Mouse (Mus musculus) kidney, adult 2 months (tissue): ENCODE measurements around the gene Cyp2w1. TPM values are rescaled to one million over a fixed set of nuclear protein-coding genes. Genes with fewer than 3 reads are reported as not detected.

Experiments used
- DNase-seq: peaks from one replicate; pipeline ENCODE4 v3.0.0; 2021
- H3K27ac ChIP-seq: fragments of 200-500 bp; 2 replicates; pipeline ENCODE4 v1.5.1; 2012; ENCODE audit warnings: low read depth, low read length, control low read depth, inconsistent platforms; ENCODE audit not compliant: insufficient read depth
- H3K27me3 ChIP-seq: fragments of 200-500 bp; replicated peaks from 2 replicates; pipeline ENCODE4 v1.6.1; 2012; ENCODE audit warnings: mild to moderate bottlenecking, moderate library complexity, low read length, inconsistent platforms; ENCODE audit not compliant: control insufficient read depth, insufficient read depth
- H3K36me3 ChIP-seq: fragments of 200-500 bp; 2 replicates; pipeline ENCODE4 v1.6.1; 2012; ENCODE audit warnings: mild to moderate bottlenecking, moderate library complexity, low read length, inconsistent platforms; ENCODE audit not compliant: control insufficient read depth, insufficient read depth
- H3K4me1 ChIP-seq: fragments of 200-500 bp; 2 replicates; pipeline ENCODE4 v1.6.1; 2011; ENCODE audit warnings: low read length; ENCODE audit not compliant: control insufficient read depth, insufficient read depth
- H3K4me3 ChIP-seq: fragments of 200-500 bp; 2 replicates; pipeline ENCODE4 v1.5.1; 2011; ENCODE audit warnings: mild to moderate bottlenecking, low read depth, low read length, control low read depth; ENCODE audit not compliant: insufficient read depth
- CTCF ChIP-seq: fragments of 200-500 bp; conservative IDR thresholded peaks from 2 replicates; pipeline ENCODE4 v1.5.1; 2011; ENCODE audit warnings: low read depth, mild to moderate bottlenecking, control low read depth, low read length, moderate library complexity, mixed read lengths; ENCODE audit not compliant: insufficient read depth, insufficient read length
- POLR2A ChIP-seq: fragments of 200-500 bp; IDR thresholded peaks from one replicate; pipeline ENCODE4 v1.6.1; 2011; ENCODE audit warnings: low read depth, low read length, control low read depth
- WGBS: fragments of 180-500 bp; shearing (Covaris S2); methylation state at CpG from one replicate; pipeline ENCODE4 v1.1.7; 2018; 5-methylcytosine and 5-hydroxymethylcytosine counted together
- polyA plus RNA-seq: library from polyadenylated mRNA; depleted of rRNA; stranded (reverse); fragments of >200 nt; gene quantifications from 2 replicates; pipeline ENCODE4 v1.2.3, GENCODE M21; 2012

Cyp2w1 gene
- polyA plus RNA-seq, 1 experiment: not detected

DNA sequence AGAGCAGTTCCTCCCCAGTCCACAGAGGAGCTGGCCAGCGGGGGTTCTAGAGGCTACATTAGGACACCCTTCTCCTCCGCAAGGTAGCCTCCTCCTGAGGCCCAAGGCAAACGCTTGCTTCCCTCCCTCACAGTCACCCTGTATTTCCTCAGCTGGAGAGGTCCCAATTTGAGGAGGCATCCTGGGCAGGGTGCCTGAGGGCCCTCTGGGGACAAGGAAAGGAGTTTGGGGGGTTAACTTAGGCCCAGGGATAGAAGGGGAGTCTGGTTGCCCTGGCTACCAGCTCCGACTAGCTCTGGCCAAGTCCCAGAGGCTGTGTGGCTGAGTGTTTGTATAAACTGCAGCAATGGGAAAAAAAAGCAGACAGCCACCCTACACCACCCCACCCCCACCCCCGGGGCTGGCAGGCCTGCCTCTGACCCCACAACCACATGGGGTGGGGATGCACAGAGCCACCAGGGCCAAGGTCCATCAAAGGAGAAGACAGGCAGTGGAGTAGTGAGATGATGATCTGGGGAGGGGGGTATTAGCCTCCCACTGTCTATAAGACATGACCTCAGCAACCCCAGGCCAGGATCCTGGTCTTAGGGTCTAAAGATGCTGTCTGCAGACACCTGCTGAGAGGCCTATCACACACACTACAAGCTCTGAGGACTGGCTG, 12.6 kb downstream of the Cyp2w1 start:
- Histone ChIP-seq H3K27ac (peak overlapping the region; percentile 60), H3K4me3 (no peak overlapping the region), H3K4me1 (peaks cover 28% of the 10 kb centered on the region), H3K36me3 (no peaks in the 10 kb centered on the region), H3K27me3 (no peaks in the 10 kb centered on the region)
- DNase-seq: peak; percentile 21
- TF ChIP-seq CTCF (no peak), POLR2A (no peak)
- 11% methylated on average over 5 of the region's 5 CpGs for WGBS

DNA sequence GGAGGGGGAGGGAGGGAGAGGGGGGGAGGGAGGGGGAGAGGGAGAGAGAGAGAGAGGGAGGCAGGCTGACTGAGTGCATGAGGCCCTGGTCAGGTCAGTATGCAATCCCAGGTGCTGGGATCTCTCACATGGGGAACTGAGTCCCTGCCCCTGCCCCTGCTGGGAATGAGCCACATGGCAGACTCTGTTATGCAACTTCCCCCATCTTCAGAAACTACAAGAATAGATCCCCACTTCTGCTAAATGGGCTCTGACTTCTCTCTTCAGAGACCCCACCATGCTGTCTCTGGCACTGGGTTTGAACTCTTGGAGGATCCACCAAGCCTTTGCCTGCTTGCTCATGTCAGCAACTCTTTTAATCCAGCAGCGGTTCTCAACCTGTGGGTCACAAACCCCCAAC, 13.4 kb downstream of the Cyp2w1 start:
- no peak for TF ChIP-seq POLR2A
- TF ChIP-seq CTCF: no peak
- peaks cover 35% of the 10 kb centered on the region for H3K4me1 ChIP-seq
- DNase-seq: peak; percentile 34
- no peak overlapping the region for H3K27ac ChIP-seq
- H3K4me3 ChIP-seq: no peak overlapping the region
- WGBS: 81% methylated on average over 1 of the region's 1 CpGs
- no peaks in the 10 kb centered on the region for H3K27me3 ChIP-seq
- no peaks in the 10 kb centered on the region for H3K36me3 ChIP-seq

DNA sequence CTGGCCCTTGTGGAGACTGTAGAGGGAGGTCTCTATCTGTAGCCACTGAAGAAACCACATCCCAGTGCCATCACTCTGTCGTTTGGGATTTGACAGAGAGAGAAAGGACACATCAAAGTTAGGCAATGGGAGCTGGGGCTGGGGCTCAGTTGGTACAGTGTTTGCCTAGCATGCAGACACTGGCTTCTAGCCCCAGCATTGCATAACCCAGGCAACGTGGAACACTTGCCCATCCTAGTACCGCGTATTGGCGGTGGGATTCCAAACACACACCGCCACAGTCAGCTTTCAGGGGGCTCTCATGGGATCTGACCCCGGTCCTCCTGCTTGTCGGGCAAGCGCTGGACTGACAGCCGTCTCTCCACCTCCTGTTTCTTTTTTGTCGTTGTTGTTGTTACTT, 14.1 kb downstream of the Cyp2w1 start:
- WGBS: 82% methylated on average over 11 of the region's 11 CpGs
- no peak for TF ChIP-seq POLR2A
- TF ChIP-seq CTCF: no peak
- no peak overlapping the region for H3K27ac ChIP-seq
- H3K27me3 ChIP-seq: no peaks in the 10 kb centered on the region
- peaks cover 40% of the 10 kb centered on the region for H3K4me1 ChIP-seq
- no peak for DNase-seq
- H3K4me3 ChIP-seq: no peak overlapping the region
- H3K36me3 ChIP-seq: no peaks in the 10 kb centered on the region

- peaks cover 46% of the 10 kb centered on the region for H3K4me1 ChIP-seq
- H3K4me3 ChIP-seq: no peak overlapping the region
- H3K27ac ChIP-seq: peak overlapping the region; percentile 93
- no peak for DNase-seq
- no peaks in the 10 kb centered on the region for H3K36me3 ChIP-seq
- WGBS: 73% methylated on average over 4 of the region's 4 CpGs
- H3K27me3 ChIP-seq: no peaks in the 10 kb centered on the region
- TF ChIP-seq CTCF (no peak), POLR2A (no peak)
Observed at GRCm38 (mm10) chr5:139367884-139368458, 15.6 kb downstream of the Cyp2w1 start.

DNA sequence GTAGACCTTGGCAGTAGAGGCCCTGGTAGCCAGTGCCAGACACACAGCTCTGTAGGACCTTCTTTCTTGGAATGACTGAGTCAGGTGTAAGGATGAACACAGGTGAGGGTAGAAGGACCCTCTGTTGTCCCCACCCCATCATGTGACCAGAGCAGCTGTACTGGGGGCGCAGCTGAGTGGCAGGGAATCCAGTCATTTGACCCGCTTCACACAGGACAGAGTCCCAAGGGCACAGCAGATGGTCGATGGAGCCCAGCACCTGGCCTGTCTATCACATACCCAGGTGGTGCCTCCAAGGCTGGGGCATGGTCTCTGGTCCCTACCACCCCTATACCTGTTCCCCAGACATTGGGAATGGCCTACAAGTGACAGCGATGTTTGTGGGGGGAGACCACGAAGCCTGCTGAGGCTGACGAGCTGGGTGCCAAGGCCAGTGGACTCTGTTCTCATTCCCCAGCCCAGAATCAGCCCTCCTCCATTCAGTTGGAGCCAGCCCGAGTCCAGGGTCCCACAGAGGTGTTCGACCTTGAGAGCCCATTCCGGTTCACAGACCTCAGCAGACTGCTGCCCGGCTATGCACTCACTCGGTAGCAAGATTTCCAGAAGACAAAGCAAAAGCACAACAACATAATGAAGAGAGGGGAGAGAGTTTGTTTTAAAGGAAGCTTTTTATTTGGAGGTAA, 16.4 kb downstream of the Cyp2w1 start:
- WGBS: 48% methylated on average over 11 of the region's 11 CpGs
- peak; percentile 93 for DNase-seq
- peak overlapping the region; percentile 93 for H3K27ac ChIP-seq
- H3K4me3 ChIP-seq: no peak overlapping the region
- TF ChIP-seq POLR2A: no peak
- TF ChIP-seq CTCF: no peak
- H3K27me3 ChIP-seq: no peaks in the 10 kb centered on the region
- H3K36me3 ChIP-seq: no peaks in the 10 kb centered on the region
- peaks cover 51% of the 10 kb centered on the region for H3K4me1 ChIP-seq

DNA sequence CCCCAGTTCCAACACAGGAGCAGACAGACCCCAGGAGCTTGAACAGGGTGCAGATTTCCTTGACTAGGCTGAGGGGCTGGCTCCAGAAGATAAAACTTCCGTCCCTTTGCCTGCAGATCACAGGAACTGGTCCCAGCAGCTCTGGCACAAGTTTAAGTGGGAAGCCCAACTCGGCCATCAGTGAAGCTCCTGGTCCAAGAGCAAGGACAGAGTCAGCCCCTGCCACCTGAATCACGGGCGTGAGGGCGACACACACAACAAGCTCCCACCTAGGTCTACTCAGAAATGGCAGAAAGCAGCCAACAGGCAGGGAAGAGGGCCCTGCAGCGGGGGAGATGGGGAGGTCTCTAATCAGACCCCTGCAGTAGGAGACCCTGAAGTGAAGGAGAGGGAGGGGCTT, 17.9 kb downstream of the Cyp2w1 start:
- no peak for TF ChIP-seq CTCF
- TF ChIP-seq POLR2A: no peak
- no peaks in the 10 kb centered on the region for H3K36me3 ChIP-seq
- 70% methylated on average over 6 of the region's 6 CpGs for WGBS
- no peak overlapping the region for H3K4me3 ChIP-seq
- H3K4me1 ChIP-seq: peaks cover 54% of the 10 kb centered on the region
- DNase-seq: no peak
- H3K27ac ChIP-seq: peak overlapping the region; percentile 93; the same call in 1 of the 2 replicates
- no peaks in the 10 kb centered on the region for H3K27me3 ChIP-seq

GRCm38 (mm10) chr5:139371118-139371517, 18.7 kb downstream of the Cyp2w1 start:
- peak overlapping the region; percentile 93 for H3K27ac ChIP-seq

More at GRCm38 (mm10) chr5:139371118-139371517, 18.7 kb downstream of the Cyp2w1 start:
- peak overlapping the region; percentile 70 for H3K4me3 ChIP-seq
- no peaks in the 10 kb centered on the region for H3K27me3 ChIP-seq
- no peak for DNase-seq
- TF ChIP-seq POLR2A (no peak), CTCF (no peak)
- WGBS: 37% methylated on average over 5 of the region's 5 CpGs
- H3K4me1 ChIP-seq: peaks cover 52% of the 10 kb centered on the region
- H3K36me3 ChIP-seq: no peaks in the 10 kb centered on the region
